Mouse (Mus musculus) adrenal gland, adult 8-10 months (tissue): ENCODE measurements around the gene 4933402N03Rik. TPM values are rescaled to one million over a fixed set of nuclear protein-coding genes. Genes with fewer than 3 reads are reported as not detected.

Experiments used
- DNase-seq: peaks from one replicate; pipeline ENCODE4 v3.0.0; 2022
- total RNA-seq, 4 experiments: library from RNA; stranded (reverse); gene quantifications; 2 replicates each; pipeline ENCODE4 v1.2.4; 2022

4933402N03Rik gene
- total RNA-seq, result not detected

GRCm38 (mm10) chr7:131146214-131146613, at the start of gene 4933402N03Rik:
Gene 4933402N03Rik (minus strand): TSS chr7:131146314.
- no peak for DNase-seq

DNA sequence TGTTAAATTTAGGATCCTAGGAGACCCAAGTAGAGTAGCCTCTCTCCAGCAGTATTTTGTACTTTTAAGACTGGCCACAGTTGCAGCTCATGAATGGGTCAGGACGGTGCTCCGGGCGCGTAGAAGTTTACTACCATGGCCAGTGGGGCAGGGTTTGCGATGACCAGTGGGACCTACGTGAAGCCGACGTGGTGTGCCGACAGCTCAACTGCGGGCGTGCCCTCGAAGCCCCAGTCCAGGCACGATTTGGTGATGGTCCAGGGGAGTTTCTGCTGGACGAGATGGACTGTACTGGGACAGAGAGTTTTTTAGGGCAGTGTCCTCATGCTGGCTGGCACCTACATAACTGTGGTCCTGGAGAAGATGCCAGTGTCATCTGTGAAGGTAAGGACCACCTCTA, 41.9 kb upstream of the 4933402N03Rik start:
- no peak for DNase-seq

- no peak for DNase-seq
Measured at GRCm38 (mm10) chr7:131187047-131187446, 40.9 kb upstream of the 4933402N03Rik start.

- DNase-seq, result no peak
Measured at GRCm38 (mm10) chr7:131184339-131184738, 38.2 kb upstream of the 4933402N03Rik start.

- no peak for DNase-seq
Measured at GRCm38 (mm10) chr7:131182685-131183084, 36.6 kb upstream of the 4933402N03Rik start.

DNA sequence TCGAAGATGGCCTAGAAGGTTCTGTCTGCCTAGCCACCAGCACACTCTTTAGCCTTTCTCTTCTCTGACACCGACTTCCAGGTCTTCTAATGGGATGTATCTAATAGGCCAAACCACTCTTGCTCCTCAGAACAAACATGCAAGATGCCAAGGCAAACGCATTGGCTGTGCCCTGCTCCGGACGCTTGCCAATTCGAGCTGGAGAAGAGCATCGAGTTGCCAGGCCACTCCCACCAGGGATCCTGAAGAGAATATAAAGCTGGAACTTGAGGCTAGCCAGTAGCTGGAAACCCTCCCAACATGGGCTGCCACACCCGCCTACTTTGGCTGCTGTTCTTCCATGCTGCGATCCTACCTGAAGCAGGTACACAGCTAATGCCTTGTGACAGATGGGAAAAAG, 28.0 kb upstream of the 4933402N03Rik start, which contains the start of gene 5430419D17Rik:
Gene 5430419D17Rik (plus strand): TSS at position 282 of the 400 bp plus-strand sequence.
- no peak for DNase-seq

DNA sequence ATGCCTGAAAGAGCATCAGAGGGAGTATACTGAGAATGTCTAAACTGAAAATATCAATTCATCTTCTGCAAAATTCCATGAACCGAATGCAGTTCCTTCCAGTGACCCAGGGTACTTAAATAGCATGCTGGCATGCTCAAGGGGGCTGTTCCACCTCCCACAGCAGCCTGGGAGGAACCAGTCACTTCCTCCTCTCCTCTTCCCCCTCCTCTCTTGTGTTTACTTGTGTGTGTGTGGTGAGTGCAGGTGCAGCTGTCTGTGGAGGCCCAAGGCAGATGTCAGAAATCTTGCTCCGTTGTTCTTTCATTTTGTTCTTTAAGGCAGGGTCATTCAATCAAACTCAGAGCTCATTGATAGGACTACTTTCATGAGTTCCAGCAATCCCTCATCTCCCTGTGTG, 23.0 kb upstream of the 4933402N03Rik start:
- no peak for DNase-seq

GRCm38 (mm10) chr7:131167771-131168170, 21.7 kb upstream of the 4933402N03Rik start:
- DNase-seq, result no peak

- no peak for DNase-seq
Measured at GRCm38 (mm10) chr7:131162251-131162650, 16.1 kb upstream of the 4933402N03Rik start.

DNA sequence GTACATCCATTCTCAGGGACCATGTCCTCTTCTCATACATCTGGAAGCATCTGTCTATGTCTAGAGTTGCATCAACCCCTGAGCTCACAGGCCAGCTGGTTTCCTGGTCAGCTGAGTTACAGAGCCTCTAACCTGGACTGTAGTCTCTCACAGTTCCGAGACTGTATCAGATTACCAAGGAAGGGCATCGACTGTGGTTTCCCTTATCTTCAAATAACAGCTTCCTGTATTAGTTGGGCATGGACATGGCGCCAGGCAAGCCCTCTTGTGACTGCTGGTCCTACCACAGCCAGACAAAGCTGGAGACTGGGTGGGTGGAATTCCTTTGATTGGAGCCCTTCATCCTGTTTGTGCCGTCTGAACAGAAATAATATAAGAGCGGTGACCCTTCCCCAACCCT, 6.9 kb upstream of the 4933402N03Rik start:
- no peak for DNase-seq

- DNase-seq, result no peak
Measured at GRCm38 (mm10) chr7:131150179-131150578, 4.1 kb upstream of the 4933402N03Rik start.

DNA sequence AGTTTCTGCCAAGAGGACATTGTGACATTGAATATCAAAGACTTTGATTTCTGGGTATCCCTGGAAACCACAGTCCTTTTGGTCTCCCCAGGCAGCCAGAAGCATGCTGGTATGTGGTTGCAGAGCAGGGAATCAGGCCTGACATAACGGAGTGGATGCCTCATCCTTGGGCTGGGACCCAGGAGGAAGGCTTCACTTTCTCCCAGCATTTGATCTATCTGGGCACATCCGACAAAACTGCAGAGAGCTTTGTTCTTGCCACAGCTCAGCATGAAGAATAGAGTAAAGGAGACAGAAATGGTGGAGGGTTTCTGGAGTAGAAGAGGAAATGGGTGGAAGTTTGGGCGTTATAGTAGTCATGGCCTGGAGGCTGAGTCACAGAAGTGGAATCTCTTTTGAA, 12.9 kb downstream of the 4933402N03Rik start:
- no peak for DNase-seq

- DNase-seq, result no peak
Measured at GRCm38 (mm10) chr7:131130021-131130420, 16.1 kb downstream of the 4933402N03Rik start.

DNA sequence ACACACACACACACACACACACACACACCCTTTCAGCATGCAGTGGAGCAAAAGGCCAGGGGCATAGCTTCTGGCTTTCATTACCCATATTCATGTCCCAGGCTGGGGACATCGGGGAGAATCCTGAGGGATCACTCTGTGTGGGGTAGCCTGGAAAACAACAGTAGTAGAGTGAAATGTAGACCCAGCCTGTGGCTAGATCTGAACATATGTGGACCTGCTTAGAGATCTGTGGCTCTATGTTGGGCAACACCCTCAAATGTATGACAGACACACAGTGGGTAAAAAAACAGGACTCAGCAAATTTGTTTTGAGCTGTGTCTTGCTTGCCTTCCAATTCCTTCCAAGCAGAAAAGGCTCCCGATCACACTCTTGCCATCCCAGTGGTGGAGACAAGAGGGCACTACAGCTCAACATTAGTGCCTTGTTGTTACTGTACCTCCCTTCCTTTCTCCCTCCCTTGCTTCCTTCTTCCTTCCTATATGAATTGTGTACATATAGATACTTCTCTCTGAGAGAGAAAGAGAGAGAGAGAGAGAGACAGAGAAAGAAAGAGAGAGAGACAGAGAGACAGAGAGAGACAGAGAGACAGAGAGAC, 23.8 kb downstream of the 4933402N03Rik start:
- DNase-seq, result no peak

DNA sequence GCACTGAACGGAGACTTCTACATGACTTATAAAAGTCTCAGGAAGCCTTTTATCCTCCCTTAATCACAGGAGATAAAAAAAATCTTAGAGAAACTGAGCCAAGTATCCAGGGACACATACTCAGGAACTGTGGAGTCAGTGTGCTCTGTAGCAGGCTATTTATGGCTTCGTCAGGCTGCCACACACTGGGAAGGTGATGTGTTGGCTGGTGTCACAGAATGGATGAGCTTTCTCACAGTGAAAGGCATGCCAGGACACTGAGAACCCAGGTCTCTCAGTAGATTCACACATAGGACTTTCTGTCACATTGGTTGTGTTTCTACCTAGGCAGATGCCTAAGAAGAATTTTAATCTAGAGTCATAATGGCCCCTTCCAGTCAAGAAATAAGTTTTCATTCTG, 31.7 kb downstream of the 4933402N03Rik start:
- DNase-seq, result no peak

- no peak for DNase-seq
Measured at GRCm38 (mm10) chr7:131113676-131114075, 32.4 kb downstream of the 4933402N03Rik start.

GRCm38 (mm10) chr7:131112486-131112885, 33.6 kb downstream of the 4933402N03Rik start:
- DNase-seq, result peak; percentile 6

Other genes with a start within 250 kb of the 4933402N03Rik start
- 10 to 100 TPM; 33.0 to 88.6 (median 61.0) TPM for gene Htra1, start 210.2 kb downstream of the 4933402N03Rik start, total RNA-seq
- not detected for gene Dmbt1, start 114.3 kb downstream of the 4933402N03Rik start, total RNA-seq
- gene 5430419D17Rik, start 28.1 kb upstream of the 4933402N03Rik start, total RNA-seq, result not detected
- gene Cuzd1, start 176.0 kb upstream of the 4933402N03Rik start, total RNA-seq, result not detected
- not detected for gene Fam24b, start 183.2 kb upstream of the 4933402N03Rik start, total RNA-seq
- not detected for gene Fam24a, start 187.6 kb upstream of the 4933402N03Rik start, total RNA-seq
- gene 2310057M21Rik, start 216.4 kb upstream of the 4933402N03Rik start, total RNA-seq, result 10 to 100 TPM; 11.0 to 14.8 (median 12.0) TPM
- gene Pstk, start 224.8 kb upstream of the 4933402N03Rik start, total RNA-seq, result 10 to 100 TPM; 19.4 to 21.4 (median 20.1) TPM